Mouse (Mus musculus): ENCODE results near the gene Adck2. TPM values are rescaled to one million over a fixed set of nuclear protein-coding genes. Genes with fewer than 3 reads are reported as not detected.

The Adck2 gene
- polyA plus RNA-seq, 1 experiment = 22.7 TPM

DNA sequence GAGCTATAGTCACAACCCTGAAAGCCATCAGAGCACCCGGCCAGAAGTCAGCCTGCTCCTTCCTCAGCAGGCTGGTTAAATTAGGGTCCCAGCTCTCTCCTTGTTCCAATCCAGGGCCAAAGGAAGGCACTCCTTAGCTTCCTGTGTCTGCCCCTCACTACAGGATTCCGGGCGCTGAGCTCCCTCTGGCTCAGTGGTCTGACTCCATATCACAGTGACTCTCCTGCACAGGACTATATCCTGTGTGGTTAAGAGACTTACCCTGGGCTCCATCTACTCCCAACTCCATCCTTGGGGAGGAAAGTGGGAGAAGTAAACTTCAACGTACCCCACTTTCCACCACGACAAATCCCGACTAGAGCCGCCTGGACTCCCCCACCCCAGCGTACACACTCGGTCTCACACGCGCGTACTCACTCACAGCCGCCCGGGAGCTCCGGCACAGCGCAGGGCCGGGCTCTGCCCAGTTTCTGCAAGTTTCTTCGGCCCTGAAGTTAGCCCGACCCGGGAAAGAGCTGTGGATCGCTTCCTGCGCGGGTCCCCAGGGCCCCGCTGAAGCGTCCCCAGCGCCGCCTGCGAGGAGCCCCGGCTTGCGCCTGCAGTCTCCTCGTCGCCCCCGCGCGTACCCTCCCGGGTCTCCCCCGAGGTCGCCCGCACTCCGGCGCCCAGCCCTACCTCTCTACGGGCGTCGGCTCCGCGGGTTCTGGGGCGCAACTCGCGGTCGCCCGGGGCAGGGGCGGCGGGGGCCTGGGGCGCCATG lies 16.6 kb upstream of the Adck2 start:
- peak in 1 of 2 experiments; percentile 31 for DNase-seq (ENCODE audit: extremely low spot score in 1 of 2, low spot score in 1 of 2)

- DNase-seq (ENCODE audit: extremely low spot score in 1 of 2, low spot score in 1 of 2) = peak; percentile 61 to 86
Observed at GRCm38 (mm10) chr6:39557723-39558261, 15.9 kb upstream of the Adck2 start, which contains the start of gene Dennd2a. TSS of gene Dennd2a (minus strand) at chr6:39557867.

DNA sequence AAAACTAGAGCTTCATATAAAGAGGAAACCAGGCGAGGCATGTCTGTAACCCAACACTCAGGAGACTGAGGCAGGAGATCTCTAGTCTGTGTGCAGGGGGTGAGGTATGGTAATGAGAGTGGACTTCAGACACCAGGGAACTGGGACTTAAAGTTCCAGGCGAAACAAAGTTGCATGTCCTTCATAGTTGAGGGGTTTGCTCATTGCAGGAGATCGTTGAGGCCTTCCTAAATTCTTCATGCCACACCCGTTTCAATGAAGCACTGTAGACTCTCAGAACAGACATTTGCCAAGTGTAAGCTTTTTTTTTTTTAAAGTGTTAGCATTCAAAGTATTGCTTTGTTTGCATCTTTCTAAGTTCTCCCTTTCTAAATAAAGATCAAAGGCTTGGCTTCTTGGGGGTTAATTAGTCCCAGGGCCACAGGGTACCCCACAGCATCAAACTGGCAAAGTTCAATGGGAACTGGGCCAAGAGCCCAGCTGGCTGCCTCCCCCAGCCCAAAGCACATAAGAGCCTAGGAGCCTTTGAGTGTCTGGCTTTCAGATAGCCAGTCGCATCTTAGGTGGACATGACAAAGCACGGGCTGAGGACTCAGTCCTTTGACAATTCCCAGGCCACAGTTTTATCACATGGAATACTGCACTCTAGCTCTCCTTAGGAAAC lies 14.3 kb upstream of the Adck2 start:
- DNase-seq (ENCODE audit: extremely low spot score in 1 of 2, low spot score in 1 of 2) = no peak

- peak; percentile 87 to 97 for DNase-seq (ENCODE audit: extremely low spot score in 1 of 2, low spot score in 1 of 2)
Observed at GRCm38 (mm10) chr6:39562166-39563015, 11.3 kb upstream of the Adck2 start.

DNA sequence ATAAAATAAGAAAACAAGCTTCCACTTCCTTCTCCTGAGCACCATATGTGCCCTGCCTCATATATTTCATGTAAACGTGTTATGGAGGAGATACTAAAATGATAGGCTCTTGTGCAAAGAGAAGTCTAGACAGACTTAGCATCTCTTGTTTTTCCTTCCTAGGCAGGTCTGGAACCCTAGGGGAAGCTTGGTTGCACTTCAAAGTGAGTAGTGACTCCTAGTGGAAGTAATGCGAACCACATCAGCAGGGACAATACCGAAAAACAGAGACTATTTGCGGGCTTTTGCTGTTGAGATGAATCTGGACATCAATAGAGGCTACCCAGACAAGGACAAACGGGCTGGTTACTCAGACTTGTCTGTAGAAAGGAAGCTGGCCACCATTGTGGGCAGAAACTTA lies 6.1 kb upstream of the Adck2 start:
- DNase-seq (ENCODE audit: extremely low spot score in 1 of 2, low spot score in 1 of 2) = peak in 1 of 2 experiments; percentile 80

- no peak for DNase-seq (ENCODE audit: extremely low spot score in 1 of 2, low spot score in 1 of 2)
Observed at GRCm38 (mm10) chr6:39570426-39570825, 3.2 kb upstream of the Adck2 start.

- DNase-seq (ENCODE audit: extremely low spot score in 1 of 2, low spot score in 1 of 2) = no peak
Observed at GRCm38 (mm10) chr6:39574555-39574869, 839 bp downstream of the Adck2 start.

DNA sequence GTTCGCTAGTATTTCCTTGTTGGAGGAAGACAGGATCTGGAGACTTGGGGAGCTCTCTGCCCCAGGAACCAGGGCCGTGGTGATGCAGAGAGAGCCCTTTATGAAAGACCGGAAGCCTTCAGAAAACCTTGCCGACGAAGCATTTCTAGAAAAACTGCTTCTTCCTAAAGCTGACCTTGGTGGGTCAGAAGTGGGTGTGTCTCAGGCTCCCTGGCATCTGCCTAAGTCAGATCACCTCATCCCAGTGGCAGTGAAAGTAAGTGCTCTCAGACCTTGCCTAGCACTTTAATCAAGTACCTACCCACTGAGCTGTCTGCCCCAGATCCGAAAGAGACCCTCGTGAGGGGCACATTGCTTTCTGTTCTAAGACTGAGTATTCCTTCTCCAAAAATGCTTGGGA lies 1.3 kb downstream of the Adck2 start:
- DNase-seq (ENCODE audit: extremely low spot score in 1 of 2, low spot score in 1 of 2) = no peak

GRCm38 (mm10) chr6:39579552-39579951 lies 5.9 kb downstream of the Adck2 start:
- peak; percentile 38 to 60 for DNase-seq (ENCODE audit: extremely low spot score in 1 of 2, low spot score in 1 of 2)

GRCm38 (mm10) chr6:39580558-39580957 lies 6.9 kb downstream of the Adck2 start:
- no peak for DNase-seq (ENCODE audit: extremely low spot score in 1 of 2, low spot score in 1 of 2)

DNA sequence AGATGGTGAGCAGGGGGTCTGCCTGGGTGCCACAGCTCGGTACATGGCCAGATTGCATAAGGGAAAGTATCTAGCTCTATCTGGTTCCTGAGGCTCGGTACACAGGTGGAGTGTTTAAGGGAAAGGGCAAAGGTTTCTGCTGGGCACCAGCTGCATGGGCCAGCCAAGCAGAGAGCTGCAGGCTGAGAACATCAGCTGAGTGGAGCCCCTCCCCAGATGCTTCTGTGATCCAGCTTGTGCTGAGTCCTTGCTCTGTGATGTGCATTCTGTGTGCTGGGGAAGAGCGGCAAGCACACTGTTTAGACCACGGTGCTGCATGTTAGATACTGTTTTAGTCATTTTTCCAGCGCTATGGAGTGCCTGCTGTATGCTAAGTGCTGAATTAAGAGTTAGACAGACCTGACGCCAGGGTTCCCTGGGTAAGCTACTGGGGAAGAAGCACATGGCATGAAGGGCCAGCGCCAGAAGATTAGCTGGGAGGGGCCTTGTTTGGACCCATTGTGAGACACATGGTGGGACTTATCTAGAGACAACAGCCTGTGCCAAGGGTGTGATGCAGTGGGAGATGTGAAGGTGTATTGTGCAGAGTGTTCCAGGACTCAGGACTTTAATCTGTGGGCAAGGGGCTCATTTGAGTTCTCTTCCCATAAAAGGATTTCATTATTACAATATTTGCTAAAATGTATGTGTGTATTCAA lies 7.6 kb downstream of the Adck2 start:
- DNase-seq (ENCODE audit: extremely low spot score in 1 of 2, low spot score in 1 of 2) = no peak

DNA sequence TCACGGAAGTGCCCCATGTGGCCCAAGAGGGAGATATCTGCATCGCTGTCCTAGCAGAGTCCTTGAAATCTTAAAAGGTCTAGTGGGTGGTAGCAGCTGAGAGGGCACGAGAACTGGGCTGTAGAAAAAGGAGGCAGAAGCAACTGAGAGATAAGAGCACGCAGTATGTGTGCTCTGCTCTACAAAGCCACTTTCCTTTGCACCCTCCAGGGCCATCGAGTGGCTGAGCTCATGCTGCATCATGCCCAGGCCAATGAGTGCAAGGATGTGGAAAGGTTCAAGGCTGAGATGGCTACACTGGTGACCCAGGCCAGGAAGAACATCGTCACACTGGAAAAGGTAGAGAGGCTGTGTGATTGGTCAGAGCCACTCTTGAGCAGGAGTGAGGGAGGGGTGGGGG lies 11.8 kb downstream of the Adck2 start, which contains the start of gene Gm42420:
Gene Gm42420, plus strand, starts transcription at position 237 of the 400 bp plus-strand sequence.
- no peak for DNase-seq (ENCODE audit: extremely low spot score in 1 of 2, low spot score in 1 of 2)

GRCm38 (mm10) chr6:39591481-39591880 lies 17.8 kb downstream of the Adck2 start:
- DNase-seq (ENCODE audit: extremely low spot score in 1 of 2, low spot score in 1 of 2) = no peak

DNA sequence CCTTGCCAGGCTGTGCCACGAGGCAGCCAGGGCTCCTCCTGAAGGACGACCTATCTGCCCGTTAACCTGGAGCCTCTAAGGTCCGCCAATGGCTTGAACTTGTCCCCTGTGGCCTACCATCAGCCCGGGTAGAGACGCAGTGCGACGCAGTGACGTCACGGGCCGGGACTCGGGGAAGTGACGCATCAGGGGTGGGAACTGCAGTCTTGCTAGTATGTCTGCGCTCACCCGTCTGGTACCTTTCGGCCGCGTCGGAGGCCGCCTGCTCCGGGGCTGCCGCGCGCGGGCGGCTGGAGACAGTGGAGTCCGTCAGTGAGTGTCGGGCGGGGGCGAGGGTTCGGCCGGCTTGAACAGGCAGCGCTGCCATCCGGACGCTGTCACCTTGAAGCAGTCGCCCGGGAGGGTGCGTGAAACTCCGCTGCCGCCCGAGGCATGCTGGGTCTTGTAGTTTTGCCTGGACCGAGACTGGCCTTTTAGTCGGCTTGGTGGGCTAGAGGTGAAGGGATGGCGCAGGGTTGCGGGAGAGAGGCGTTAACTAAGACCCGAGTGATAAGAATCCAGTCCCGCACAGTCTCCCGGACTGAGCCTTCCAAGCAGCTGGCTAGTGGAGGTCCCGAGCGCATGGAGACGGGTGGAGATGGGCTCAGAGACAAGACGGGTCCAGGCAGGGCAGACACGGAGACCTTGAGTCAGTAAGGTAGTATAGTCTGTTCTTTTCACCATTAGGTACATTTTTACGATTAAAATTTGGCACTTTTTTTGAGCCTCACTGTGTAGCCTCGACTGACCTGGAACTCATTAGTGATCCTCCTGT lies 18.9 kb downstream of the Adck2 start, which contains the start of gene Ndufb2:
Gene Ndufb2, plus strand, starts transcription at position 174 of the 814 bp plus-strand sequence.
- DNase-seq (ENCODE audit: extremely low spot score in 1 of 2, low spot score in 1 of 2) = peak; percentile 91 to 95

DNA sequence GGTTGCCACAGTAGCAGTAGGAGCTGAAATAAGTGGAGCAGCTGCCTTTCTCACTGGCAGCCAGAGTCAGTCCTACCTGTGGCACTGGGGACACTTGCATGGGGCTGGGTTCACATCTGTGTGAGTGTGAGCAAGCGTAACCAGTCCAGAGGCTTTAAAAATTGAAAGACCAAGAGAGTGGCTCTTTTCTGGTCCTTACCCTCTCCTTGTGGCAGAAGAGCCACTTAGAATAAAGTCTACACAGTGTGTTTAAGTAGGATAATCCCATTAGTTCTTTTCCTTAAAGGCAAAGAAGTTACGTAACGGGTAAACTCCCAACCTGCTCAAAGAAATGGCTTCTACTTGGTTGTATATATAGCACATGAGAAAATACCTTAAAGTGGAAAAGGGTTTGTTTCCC lies 27.2 kb downstream of the Adck2 start:
- no peak for DNase-seq (ENCODE audit: extremely low spot score in 1 of 2, low spot score in 1 of 2)

- DNase-seq (ENCODE audit: extremely low spot score in 1 of 2, low spot score in 1 of 2) = no peak
Observed at GRCm38 (mm10) chr6:39601828-39602227, 28.2 kb downstream of the Adck2 start.

GRCm38 (mm10) chr6:39604565-39604964 lies 30.9 kb downstream of the Adck2 start:
- DNase-seq (ENCODE audit: extremely low spot score in 1 of 2, low spot score in 1 of 2) = no peak

- DNase-seq (ENCODE audit: extremely low spot score in 1 of 2, low spot score in 1 of 2) = no peak
Observed at GRCm38 (mm10) chr6:39606056-39606455, 32.4 kb downstream of the Adck2 start.

GRCm38 (mm10) chr6:39606862-39607261 lies 33.2 kb downstream of the Adck2 start:
- DNase-seq (ENCODE audit: extremely low spot score in 1 of 2, low spot score in 1 of 2) = no peak
